Mouse (Mus musculus) pancreas, adult 10 weeks (tissue): Measurements from ENCODE around the gene Olfr629. TPM values are rescaled to one million over a fixed set of nuclear protein-coding genes. Genes with fewer than 3 reads are reported as not detected.

Experiments used
- polyA plus RNA-seq: library from polyadenylated mRNA; stranded (reverse); fragments of 350-450 nt; fragmentation: Illumina TruSeq; extraction: RNeasy Lipid Tissue Mini Kit (QIAGEN cat#74804); gene quantifications from one replicate; pipeline ENCODE4 v1.2.3, GENCODE M21; 2015; ENCODE audit warnings: low read depth, low replicate concordance; ENCODE audit not compliant: insufficient read depth

Gene Olfr629
- not detected for polyA plus RNA-seq

DNA sequence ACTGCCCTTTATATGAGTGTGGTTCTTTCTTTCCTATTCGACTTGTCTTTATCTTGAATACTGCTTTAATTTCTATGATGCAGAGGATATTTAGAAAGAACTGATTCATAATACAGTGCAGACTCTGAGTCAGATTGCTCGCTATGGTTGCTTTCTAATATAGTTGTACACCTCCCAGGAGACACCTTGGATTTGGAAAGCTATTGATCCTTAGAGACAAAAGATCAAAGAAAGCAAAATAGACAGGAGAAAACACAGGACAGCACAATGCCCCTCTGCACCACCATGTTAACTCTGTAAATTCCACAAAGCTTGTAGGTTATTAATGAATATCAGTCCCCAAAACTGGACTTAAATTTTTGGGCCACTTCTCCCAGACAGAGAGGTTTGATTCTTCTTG is at the start of gene Olfr629:
TSS of gene Olfr629 (minus strand) at position 101 of the 400 bp plus-strand sequence.

GRCm38 (mm10) chr7:103791721-103792120 is 47.0 kb upstream of the Olfr629 start, which contains the start of gene Olfr67:
Olfr67 (minus strand) TSS chr7:103791821.

GRCm38 (mm10) chr7:103779598-103779997 is 34.9 kb upstream of the Olfr629 start, which contains the start of gene Olfr68:
Olfr68 (minus strand) TSS chr7:103779698.

DNA sequence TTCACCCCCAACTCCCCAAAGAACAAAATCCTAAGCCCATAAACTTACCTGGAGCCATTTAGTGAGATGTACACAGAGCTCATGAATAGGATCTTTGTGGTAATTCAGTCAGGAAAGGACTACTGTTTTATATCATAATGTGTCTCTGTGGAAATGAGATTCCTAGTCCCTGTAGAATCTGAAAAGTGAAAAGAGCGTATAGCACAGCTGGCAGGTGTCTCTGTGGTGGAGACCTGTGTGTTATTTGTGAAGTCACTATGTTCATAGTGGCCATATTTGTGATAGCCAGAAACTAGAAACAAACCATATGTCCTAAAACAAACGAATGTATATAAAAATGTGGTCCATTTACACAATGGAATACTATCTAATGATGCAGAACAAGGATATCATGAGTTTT is 26.8 kb upstream of the Olfr629 start, which contains the start of gene Olfr69:
TSS of gene Olfr69 (minus strand) at position 101 of the 400 bp plus-strand sequence.

GRCm38 (mm10) chr7:103757233-103757632 is 12.5 kb upstream of the Olfr629 start, which contains the start of gene Olfr630:
Olfr630 (minus strand) TSS chr7:103757333.

DNA sequence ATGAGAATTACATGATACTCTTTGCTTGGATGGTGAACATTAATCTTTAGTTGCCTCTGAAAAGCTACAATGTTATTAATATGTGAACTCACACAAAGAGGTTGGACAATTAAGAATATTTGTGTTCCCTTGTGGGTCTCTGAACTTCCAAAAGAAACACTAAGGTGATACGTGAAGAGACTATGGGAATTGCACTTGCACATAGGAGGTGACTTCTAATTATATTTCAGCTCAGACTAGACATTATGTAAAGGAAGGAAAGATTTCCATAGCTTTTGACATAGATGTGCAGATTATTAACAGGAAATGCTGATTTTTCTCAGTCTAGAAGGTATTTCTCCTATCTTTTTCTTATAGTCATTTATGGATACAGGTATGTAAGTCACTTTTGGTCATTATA is 14.7 kb downstream of the Olfr629 start, which contains the start of gene Olfr628:
TSS of gene Olfr628 (plus strand) at position 301 of the 400 bp plus-strand sequence.

GRCm38 (mm10) chr7:103714371-103714770 is 30.4 kb downstream of the Olfr629 start, which contains the start of gene Olfr243:
Olfr243 (plus strand) TSS chr7:103714671.

Other genes with a start within 250 kb of the Olfr629 start
- gene Olfr609, start 246.9 kb downstream of the Olfr629 start, polyA plus RNA-seq, result not detected
- not detected for gene Olfr610, start 232.8 kb downstream of the Olfr629 start, polyA plus RNA-seq
- gene Olfr611, start 224.1 kb downstream of the Olfr629 start, polyA plus RNA-seq, result not detected
- not detected for gene Olfr612, start 202.2 kb downstream of the Olfr629 start, polyA plus RNA-seq
- not detected for gene Olfr613, start 196.9 kb downstream of the Olfr629 start, polyA plus RNA-seq
- not detected for gene Olfr615, start 188.9 kb downstream of the Olfr629 start, polyA plus RNA-seq
- not detected for gene Olfr616, start 175.8 kb downstream of the Olfr629 start, polyA plus RNA-seq
- not detected for gene Olfr617, start 171.9 kb downstream of the Olfr629 start, polyA plus RNA-seq
- not detected for gene Olfr618, start 154.8 kb downstream of the Olfr629 start, polyA plus RNA-seq
- not detected for gene Olfr619, start 144.4 kb downstream of the Olfr629 start, polyA plus RNA-seq
- not detected for gene Olfr620, start 132.4 kb downstream of the Olfr629 start, polyA plus RNA-seq
- gene Olfr622, start 102.2 kb downstream of the Olfr629 start, polyA plus RNA-seq, result not detected
- gene Olfr623, start 81.2 kb downstream of the Olfr629 start, polyA plus RNA-seq, result not detected
- not detected for gene Olfr624, start 73.8 kb downstream of the Olfr629 start, polyA plus RNA-seq
- not detected for gene Olfr625-ps1, start 62.2 kb downstream of the Olfr629 start, polyA plus RNA-seq
- not detected for gene Olfr243, start 30.3 kb downstream of the Olfr629 start, polyA plus RNA-seq
- not detected for gene Olfr628, start 14.6 kb downstream of the Olfr629 start, polyA plus RNA-seq
- gene Olfr630, start 12.4 kb upstream of the Olfr629 start, polyA plus RNA-seq, result not detected
- gene Olfr69, start 26.7 kb upstream of the Olfr629 start, polyA plus RNA-seq, result not detected
- gene Olfr68, start 34.8 kb upstream of the Olfr629 start, polyA plus RNA-seq, result not detected
- gene Olfr67, start 46.9 kb upstream of the Olfr629 start, polyA plus RNA-seq, result not detected
- gene Hbb-bt, start 69.1 kb upstream of the Olfr629 start, polyA plus RNA-seq, result 331 TPM
- 2,689 TPM for gene Hbb-bs, start 83.2 kb upstream of the Olfr629 start, polyA plus RNA-seq
- gene Hbb-bh2, start 95.6 kb upstream of the Olfr629 start, polyA plus RNA-seq, result not detected
- not detected for gene Hbb-bh1, start 98.2 kb upstream of the Olfr629 start, polyA plus RNA-seq
- not detected for gene Hbb-y, start 108.3 kb upstream of the Olfr629 start, polyA plus RNA-seq
- not detected for gene Olfr66, start 141.3 kb upstream of the Olfr629 start, polyA plus RNA-seq
- not detected for gene Olfr64, start 149.5 kb upstream of the Olfr629 start, polyA plus RNA-seq
- not detected for gene Olfr65, start 158.5 kb upstream of the Olfr629 start, polyA plus RNA-seq
- gene Olfr631, start 183.9 kb upstream of the Olfr629 start, polyA plus RNA-seq, result not detected
- gene Olfr632, start 189.4 kb upstream of the Olfr629 start, polyA plus RNA-seq, result not detected
- not detected for gene Olfr633, start 199.5 kb upstream of the Olfr629 start, polyA plus RNA-seq
- not detected for gene Olfr635, start 226.2 kb upstream of the Olfr629 start, polyA plus RNA-seq